Mouse (Mus musculus) CD4-positive helper T cell, adult 2 months (primary cell): ENCODE measurements around the gene Dlg1.

Experiments used
- DNase-seq: peaks from one replicate; pipeline ENCODE4 v3.0.0-alpha.2; 2012; ENCODE audit warnings: low read depth, missing footprints, low spot score

The Dlg1 gene

DNA sequence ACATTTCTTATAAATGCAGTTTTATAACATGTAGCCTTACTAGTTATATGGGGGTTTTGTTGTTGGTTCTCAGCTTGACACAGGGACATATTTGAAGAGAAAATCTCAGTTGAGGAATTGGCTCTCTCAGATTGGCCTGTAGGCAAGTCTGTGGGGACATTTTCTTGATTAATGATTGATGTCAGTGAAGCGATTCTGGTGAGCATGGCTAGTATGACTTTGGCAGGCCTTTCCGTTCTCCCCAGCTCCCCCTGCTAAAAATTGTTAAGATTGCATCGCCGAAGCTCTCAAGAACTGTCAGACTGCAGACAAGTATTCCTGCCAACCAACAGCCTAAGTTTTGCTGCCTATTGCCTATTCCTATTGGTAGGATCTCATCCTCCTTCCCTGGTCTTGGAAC lies 73.8 kb downstream of the Dlg1 start:
- no peak for DNase-seq

DNA sequence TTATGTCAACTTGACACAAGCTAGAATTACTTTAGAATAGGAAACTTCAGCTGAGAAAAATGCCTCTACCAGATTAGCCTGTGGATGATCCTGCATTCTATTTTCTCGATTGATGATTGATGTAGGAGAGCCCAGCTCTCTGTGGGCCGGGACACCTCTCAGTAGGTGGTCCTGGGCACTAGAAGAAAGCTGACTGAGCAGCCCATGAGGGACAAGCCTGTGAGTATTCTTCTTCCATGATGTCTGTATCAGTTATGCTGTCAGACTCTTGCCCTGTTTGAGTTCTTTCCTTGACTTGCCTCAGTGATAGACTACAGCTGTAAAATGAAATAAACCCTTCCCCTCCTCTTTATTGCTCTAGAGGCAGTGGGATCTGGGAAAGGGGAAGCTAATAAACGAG lies 74.5 kb downstream of the Dlg1 start:
- no peak for DNase-seq

DNA sequence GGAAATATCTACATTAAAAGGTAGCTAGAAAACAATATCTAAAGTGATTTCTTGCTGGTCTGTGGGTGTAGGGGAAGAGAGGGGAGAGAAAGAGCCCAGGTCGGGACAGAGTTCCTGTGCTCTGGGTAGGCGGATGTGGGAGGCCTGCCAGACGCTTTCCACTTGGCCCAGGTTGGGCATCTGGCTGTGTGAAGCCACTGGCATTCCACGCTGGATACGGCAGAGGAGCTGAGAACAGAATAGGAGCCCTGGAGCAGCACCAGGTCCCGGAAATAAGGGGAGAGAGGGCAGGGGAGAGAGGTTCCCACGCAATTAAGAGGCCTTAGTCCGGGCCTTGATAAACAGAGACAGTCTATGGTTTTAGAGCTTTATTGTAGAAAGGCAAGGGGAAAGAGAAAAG lies 77.0 kb downstream of the Dlg1 start:
- DNase-seq: no peak

DNA sequence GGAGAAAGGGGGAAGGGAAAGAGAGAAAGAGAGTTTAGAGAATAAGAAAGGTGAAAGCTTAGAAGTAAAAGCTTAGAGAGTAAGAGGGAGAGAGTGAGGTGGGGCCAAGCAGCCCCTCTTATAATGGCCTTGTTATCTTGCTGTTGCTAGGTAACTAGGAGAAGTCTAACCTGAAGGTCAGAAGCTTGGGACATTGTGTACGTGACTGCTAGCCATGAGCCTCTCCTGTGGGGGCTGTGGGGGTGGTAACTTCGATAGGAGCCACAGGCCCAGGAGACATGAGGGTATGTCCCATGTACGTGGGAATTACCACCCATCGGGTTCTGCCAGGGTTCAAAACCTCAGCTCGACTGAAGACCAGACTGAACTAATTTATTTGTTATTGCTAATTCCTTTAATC lies 77.5 kb downstream of the Dlg1 start:
- DNase-seq: no peak

DNA sequence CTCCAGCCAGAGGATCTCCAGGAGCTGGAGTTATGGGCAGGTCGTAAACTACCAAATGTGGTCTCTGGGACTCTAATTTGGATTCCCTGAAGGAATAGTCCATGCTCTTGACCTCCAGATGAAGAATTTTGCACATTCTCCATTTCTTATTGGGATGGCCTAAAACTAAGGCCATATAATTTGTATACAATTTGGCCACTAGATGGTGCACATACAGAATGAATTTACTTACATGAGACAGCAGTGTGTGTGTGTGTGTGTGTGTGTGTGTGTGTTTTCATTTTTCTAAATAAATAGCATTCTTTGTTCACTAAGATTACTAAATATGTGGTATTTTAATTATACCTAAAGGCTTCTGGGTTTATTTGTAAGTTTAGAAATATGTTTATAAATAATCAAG lies 87.3 kb downstream of the Dlg1 start:
- DNase-seq: peak; percentile 55

DNA sequence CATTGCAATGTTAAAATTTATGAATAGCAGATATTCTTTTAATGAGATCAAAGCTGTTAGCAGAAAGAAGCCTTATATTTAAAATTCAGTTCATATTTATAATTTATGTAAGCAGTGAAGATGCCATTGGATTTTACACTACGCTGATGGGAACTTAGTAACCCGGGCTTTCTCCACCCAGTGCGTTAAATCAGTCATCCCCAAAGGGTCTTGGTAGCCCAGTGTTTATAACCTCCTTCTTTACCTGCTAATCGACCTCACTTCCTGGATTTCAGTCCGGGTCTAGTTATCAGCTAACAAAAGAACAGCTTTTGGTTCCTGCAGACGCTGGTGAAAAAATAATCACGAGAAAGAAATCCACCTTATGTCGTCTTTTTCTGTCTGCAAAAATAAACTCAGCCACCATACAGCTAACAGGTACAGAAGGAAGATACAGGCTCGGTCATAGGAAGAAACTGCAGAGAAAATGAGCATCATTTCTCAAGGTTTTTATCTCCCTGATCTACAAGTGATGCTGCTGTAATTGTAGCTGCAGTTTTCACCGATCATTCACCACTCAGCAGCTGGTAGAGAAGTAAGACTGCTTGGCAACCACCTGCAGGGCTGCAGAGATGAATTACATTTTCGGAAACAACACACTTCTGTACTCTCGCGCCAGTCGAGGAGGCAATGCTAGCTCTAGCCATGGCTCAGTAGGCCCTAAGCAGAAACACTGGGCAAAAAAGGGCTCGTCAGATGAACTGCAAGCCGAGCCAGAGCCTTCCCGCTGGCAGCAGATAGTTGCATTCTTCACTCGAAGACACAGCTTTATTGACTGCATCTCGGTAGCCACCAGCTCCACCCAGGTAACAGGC lies 91.2 kb downstream of the Dlg1 start:
- no peak for DNase-seq

DNA sequence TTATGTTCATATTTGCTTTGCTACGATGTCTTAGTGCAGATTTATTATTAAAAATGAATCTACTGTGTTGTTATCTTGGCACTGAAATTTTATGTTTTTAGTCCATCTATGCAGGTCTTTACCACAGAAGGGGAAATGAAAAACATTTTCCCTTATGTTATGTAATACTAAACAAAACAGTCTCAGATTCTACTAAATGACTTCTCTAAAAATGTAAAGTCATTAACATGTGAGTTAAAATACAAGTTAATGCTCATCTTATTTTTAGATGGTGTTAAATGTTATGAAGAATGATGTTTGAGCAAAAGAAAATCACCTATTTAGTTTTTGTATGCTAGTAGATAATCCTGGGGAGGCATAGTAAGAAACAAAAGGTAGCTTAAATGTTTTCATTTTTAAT lies 91.8 kb downstream of the Dlg1 start:
- DNase-seq: no peak

DNA sequence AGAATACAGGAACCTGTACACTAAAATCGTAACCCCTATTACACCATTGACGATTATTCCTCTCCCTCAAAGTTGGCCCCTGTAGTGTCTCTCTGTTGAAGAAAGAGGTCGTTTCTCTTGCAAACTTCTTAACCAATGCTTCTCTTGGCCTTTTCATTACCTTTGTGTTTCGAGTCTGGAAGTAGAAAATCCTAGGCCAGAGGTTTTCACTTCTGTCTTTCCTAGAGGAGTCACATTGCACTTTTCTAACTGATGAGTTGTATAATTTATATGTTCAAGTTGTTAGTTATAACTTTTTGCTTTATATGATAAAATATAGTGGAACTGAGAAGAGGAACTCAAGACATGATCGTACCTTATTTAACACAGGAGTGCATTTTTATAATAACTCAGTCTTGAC lies 93.2 kb downstream of the Dlg1 start:
- DNase-seq: no peak

DNA sequence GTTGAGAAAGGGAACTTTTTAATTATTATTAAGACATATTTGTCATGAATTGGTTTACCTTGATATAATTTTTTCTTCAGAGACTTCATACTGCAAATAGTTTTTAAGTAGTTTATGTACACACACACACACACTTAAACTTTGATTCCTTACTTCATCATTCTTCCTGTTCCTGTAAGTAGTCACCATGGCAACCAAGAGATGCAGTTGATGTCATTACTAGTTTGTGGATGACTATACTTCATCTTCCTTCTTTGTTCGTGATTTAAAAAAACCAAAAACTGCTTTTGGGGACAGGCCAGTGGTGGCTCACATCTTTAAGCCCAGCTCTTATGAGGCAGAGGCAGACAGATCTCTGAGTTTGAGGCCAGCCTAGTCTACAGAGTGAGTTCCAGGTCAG lies 94.4 kb downstream of the Dlg1 start:
- peak; percentile 4 for DNase-seq

DNA sequence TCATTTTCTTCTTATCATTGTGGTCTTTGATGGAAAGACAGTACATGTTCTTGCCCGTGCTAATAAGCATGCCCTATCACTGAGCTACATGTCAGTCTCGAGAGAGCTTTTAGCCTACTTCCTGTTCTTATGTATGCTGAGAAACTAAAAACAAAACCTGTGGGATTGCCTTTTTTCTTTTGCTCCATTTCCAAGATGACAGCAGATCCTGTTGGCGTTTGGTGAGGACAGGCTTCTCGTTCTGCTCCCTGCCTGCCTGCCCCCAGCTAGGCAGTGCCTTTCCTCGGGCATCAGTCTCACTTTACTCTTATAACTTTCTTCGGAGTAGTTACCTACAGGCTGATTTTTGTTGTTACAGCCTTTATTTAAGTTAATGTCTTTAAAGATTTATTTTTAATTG lies 96.2 kb downstream of the Dlg1 start:
- DNase-seq: no peak

DNA sequence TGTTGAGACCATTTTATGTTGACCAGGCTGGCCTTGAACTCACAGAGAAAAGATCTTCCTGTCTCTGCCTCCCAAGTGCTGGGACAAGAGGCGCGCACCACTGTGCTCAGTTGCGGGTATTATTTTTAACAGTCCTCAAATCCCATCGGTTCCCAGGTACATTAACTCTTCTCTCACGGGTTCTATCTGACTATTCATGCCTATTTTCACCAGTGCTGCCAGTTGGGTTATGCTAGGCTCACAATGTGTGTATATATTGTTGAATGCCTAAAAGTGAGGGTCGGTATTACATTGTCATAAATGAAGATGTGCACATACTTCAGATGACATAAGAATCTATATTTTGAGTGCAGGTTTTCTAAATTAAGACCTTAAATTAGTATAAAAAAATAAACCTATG lies 103.1 kb downstream of the Dlg1 start:
- no peak for DNase-seq

DNA sequence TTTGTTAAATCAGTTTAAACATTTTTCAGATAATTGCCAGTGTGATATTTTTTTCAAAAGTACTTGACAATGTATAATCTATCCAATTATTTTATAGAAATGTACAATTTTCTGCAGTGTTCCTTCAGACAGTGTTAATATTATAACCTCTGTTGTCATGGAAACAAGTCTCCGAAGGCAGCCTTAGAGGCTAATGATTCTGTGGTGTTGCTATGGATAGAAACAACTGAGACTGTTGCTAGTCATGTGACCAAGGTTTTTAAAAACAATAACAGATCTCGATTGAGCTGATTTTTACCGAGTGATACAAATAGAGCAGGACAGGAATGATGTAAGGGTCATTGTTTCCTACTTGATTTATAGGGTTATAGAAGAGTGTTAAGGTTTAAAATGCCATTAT lies 103.5 kb downstream of the Dlg1 start:
- no peak for DNase-seq

DNA sequence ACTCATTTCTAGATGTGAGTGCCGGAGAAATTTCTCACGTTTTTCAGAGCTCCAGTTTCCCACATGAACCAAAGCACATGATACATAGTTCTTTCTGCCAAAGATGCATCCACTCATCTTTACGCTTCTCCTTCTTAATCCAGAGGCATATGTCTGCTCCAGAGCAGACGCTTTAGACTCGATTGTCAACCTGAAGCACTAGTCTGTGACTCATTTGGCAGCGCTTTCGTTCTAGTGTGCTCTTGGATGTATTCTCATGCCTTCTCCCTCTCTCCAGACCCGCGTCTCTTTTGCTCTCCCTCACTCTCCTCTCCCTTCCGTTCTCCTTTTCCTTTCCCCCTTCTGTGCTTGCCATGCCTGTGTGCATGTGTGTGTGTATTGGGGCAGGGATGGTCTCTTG lies 112.7 kb downstream of the Dlg1 start:
- DNase-seq: no peak

DNA sequence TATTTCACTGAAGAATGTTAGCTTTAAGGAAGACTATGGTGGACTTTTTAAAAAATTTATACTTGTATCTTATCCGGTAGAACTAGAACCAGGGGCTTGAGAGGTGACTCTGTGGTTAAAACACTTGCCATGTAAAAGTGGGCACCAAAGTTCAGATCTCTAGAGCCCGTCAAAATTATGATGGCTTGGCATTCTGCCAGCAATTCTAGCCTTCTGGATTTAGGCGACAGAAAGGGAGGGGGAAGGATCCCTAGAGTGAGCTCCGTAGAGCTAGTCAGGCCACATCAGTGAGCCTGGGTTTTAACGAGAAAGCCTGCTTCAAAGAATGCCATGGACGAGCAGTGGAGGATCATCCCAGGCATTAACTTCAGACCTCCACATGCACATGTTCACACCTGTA lies 117.8 kb downstream of the Dlg1 start:
- no peak for DNase-seq

DNA sequence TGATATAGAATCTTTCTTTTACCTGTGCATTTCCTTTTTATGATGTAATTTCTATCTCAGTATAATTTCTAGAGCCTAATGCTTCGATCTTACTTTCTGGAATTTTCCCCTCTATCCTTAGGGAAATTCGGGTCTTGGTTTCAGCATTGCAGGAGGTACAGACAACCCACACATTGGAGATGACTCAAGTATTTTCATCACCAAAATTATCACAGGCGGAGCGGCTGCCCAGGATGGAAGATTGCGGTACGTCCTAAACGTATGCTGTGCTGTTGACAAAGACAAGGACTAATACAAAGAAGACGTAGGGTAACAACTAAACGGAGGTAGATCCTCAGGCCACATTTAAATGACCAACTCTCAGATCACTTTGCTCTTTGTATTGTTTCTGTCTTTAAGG lies 126.8 kb downstream of the Dlg1 start:
- DNase-seq: no peak

DNA sequence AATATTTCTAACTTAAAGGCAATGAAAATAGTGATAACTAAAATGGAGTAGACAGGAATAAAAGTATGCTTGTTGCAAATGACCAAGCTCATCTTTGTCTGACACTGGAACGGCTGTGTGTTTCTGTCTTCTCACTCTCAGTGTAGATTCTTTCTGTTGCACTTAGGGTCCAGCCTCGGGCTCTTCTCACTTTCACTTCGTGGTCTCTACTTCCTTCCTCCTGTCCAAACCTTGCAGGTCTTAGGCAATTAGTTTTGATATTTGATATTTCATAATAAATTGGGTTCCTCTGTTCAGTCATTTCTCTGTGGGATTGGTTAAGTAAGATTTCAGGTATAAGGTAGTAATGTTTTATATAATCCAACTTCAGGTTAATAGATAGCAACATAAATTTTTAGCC lies 140.4 kb downstream of the Dlg1 start:
- DNase-seq: no peak

DNA sequence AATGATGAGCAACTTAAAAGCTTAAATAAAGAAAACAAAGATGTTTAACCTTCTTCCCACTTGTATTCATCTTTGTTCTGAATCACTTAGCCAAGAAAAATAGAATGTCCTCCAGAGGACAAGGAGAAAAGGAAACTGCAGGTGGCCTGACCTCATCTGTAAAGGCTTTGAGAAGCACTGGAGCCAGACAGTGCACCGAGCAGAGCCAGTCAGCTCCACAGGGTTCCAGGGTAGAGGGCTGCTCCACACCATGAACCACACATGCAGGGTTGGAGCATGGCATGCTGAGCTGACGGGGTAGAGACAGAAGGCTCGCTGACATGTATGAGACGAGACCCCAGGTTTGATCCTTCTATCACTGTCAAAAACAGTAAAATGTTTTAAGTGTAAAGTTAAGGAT lies 162.8 kb downstream of the Dlg1 start:
- DNase-seq: no peak

DNA sequence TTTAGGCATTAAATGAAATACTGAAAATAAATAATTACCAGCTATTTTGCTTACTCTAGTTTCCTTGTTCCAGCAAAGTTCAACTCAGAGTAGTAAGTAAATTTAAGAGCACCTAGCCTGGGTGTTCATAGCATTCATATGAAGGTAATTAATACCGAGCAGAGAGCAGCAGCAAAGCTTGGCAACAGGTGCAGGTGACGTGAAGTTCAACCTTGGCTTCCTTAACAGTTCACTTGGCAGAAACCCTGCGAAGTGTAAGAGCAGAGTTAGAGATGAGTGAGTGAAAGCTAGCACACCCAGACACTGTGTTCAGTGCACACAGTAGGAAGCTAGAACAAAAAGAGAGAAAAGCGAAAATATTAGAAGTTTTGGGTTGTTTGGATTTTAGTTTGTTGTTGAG lies 167.5 kb downstream of the Dlg1 start:
- no peak for DNase-seq

DNA sequence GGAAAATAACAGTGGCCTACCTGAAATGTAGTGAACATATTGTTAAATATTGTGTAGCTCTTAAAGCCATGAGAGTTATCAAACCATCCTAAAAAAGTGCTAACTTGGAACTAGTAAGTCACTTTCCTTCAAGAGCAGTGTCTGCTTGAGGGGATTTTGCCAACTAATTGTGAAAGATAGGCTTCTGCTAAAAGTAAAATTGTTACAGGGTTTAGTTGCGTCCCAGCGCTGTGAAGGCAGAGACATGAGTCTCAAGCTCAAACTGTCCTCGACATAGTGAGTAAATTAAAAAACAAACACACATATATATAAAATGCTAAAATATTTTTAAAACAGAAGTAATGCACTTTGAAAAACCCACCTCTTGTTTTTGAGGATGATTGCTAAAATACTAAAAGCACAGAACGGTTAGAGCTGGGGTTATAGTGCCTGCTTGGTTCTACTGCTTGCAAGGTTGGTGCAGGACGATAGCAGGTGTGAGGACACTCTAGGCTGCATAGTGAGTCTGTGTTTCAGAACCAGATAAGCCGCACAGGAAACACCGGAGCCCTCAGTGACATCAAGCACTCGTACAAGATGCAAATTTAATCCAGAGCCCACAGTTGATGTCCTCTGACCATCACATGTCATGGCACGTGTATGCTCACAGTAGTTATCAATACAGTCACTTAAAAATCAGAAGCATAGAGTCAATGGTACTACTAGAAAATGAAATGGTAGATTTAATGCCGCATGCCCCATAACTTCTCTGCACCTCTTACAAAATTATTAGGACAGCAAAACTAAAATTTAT lies 169.6 kb downstream of the Dlg1 start:
- DNase-seq: no peak

DNA sequence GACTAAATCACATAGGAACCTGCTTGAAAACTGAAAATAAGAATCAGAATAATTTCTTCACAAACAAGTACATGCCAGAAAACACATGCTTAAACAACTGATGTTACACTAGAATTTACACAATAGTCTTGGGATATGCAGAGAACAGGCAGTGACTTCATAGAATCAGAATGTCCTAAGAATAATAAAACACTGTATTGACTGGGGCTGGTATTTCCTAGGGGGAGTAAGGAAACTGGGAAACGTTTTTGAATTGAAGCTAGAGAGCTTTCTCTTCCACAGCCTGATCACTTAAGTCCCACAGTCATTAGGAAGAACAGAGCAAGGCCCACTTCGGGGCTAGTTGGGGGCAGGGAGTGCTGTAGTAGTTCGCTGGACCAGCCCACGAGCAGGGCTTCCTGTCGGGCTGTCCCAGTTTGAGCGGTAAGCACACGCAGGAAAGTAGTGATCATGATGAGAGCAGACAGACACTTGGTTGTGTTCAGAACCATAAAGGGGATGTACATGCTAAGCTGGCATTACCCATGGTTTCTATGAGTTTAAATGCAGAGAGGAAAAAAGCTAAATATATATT lies 170.9 kb downstream of the Dlg1 start:
- no peak for DNase-seq

DNA sequence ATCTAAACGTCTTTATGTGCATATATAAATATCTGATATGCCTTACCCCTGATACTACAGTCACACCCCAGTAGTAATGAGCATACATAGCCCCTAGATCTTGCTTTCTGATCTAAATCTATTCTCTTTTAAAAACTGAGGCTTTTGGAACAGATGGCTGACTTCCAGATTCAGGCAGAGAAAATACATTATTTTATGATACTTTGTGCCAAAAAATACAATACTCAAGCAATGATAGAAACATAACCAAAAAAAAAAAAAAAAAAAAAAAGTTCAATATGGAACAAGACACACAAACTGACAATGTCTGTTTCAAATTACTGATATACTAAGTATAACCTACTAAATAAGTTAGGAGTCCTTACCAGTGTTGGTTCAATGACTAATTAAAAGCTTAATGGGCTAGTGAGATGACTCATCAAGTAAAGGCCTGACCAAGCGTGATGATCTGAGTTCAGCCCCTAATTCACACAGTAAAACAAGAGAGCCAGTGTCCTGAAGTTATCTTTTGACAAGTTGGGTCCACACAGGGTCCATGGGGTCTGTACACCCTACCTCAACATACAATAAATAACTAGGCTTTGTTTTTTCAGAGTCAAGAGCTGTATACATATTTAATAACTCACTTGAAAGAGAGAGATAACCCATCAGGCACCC lies 171.5 kb downstream of the Dlg1 start:
- no peak for DNase-seq

DNA sequence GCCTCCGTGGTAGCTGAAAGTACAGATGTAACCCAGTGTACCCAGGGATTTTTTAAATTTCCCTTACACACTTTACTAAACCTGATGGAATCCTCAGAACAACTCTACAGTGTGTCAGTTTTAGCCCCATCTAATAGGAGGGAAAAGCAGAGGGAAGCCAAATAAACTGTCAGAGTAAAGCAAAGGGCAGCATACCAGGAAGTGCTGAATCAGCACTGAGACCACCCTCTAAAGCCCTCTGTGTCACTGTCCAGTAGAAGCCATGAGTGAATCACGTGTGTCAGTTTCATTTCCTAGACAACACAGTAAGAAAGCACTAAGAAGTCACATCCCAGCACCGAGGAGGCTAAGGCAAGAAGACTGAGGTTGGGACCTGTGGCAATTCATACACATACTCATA lies 174.1 kb downstream of the Dlg1 start:
- DNase-seq: no peak
